Mouse (Mus musculus): ENCODE measurements around the gene Utrn.

- TF ChIP-seq CTCF (IDR thresholded peaks at IDR 0.05; ENCODE audit: extremely low read depth, insufficient read depth, low read length) (no peak), POLR2A (IDR thresholded peaks at IDR 0.05; ENCODE audit: extremely low read depth, insufficient read depth, low read length) (no peak)
These were observed 112.5 kb downstream of the Utrn start for GRCm38 (mm10) chr10:12756692-12757091.

All from cortical plate, adult 2 months (tissue).